Mouse (Mus musculus): ENCODE measurements around the gene Avl9.

The Avl9 gene

DNA sequence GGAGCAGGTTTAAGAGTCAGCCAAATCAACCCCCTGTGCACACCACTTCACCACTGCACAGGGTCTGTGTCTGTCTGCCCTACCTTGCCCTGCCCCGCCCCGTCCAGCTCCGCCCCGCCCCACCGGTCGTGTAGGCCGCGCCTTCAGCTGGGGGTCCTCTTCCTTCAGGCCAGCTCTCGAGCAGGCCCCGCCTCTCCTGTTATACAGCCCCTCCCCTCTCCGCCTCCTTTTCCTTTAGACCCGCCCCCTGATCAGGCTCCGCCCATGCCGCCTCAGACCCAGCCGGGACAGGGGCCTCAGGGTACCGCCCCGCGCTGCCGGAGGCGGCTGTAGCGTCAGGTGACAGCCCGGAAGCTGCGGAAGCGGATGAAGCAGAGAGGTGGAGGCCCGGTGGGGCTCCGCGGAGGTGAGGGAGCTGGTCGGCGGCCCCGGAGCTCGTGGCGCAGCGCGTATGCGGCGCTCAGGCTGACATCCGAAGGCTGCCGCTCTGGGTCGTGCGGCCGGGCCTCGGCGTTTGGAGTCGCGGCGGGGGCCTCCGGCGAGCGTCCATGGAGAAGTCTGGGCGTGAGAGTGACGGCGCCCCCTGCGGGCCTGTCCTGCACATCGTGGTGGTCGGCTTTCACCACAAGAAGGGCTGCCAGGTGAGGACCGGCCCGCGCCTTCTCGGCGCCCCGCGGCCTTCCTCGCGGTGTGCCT is at the start of gene Avl9:
Gene Avl9 (plus strand): TSS at position 326 of the 696 bp plus-strand sequence.
- DNase-seq (ENCODE audit: extremely low spot score), result peak; percentile 99

DNA sequence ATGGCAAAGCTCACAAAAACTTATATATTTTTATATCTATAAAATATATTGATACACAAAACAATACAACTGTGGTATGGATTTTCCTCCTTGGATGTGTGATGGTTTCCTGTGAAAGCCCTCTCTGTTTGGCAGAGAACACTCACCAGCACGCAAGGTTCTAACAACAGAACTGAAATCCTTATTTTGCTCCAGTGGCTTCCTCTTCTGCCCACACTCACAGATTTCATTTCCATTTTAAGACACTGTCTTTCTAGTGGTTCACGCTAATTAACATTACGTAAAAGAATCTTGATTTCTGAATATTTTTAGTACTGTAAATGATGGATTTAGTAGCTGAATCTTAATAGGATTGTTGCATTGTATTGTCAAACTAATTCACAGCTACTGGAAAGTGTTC is 26.5 kb upstream of the Avl9 start:
- no peak for DNase-seq (ENCODE audit: extremely low spot score)

- DNase-seq (ENCODE audit: extremely low spot score), result peak; percentile 77
Observed at GRCm38 (mm10) chr6:56691205-56691604, 23.5 kb upstream of the Avl9 start.

- no peak for DNase-seq (ENCODE audit: extremely low spot score)
Observed at GRCm38 (mm10) chr6:56692445-56692844, 22.3 kb upstream of the Avl9 start.

GRCm38 (mm10) chr6:56703931-56704900 is 10.5 kb upstream of the Avl9 start, which contains the start of gene Lsm5:
TSS of gene Lsm5 (minus strand) at chr6:56704710.
- peak; percentile 88 for DNase-seq (ENCODE audit: extremely low spot score)

- no peak for DNase-seq (ENCODE audit: extremely low spot score)
Observed at GRCm38 (mm10) chr6:56714186-56714573, 519 bp upstream of the Avl9 start.

GRCm38 (mm10) chr6:56715270-56715666 is 569 bp downstream of the Avl9 start:
- DNase-seq (ENCODE audit: extremely low spot score), result no peak

- no peak for DNase-seq (ENCODE audit: extremely low spot score)
Observed at GRCm38 (mm10) chr6:56719071-56719470, 4.4 kb downstream of the Avl9 start.

GRCm38 (mm10) chr6:56720877-56721276 is 6.2 kb downstream of the Avl9 start:
- no peak for DNase-seq (ENCODE audit: extremely low spot score)

DNA sequence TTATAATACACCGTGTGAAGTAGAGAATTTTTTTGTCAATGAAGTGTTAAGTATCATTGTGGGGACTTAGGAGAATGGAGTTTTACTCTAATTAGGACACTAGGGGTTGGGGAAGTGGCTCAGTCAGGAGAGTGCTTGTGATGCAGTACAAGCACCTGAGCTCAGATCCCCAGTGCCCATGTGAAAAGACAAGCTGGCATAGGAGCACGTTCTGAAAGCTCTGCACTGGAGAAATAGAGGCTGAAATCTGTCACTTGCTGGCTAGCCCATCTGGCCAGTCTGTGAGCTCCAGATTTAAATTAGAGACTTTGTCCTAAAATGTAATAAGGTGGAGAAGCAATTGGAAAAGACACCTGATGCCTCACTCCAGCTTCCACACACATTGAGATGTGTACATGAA is 17.8 kb downstream of the Avl9 start:
- DNase-seq (ENCODE audit: extremely low spot score), result no peak

DNA sequence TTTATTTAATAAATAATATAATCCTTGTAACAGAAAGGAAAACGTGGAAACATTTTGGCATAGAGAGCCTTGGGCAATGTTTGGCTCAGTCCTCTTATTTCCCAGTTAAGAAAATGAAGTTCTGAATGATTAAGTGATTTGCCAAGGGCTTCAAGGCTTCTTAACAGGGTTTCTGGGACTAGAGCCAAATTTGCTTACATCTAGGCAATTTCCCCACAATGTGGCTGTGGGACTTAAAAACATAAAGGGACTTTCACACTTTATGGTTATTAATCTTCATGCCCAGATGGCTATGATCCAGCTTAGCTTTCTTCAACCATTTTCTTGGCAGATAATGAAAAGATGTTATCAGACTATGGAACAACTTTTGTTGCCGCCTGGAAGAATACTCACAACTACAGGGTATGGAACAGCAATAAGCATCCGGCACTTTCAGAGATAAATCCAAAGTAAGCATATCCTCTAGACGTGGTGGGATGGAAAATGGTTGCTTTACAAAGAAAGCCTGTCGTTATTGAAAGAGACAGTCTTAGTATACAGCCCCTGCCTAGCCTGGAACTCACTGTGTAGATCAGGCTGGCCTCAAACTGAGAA is 31.3 kb downstream of the Avl9 start:
- no peak for DNase-seq (ENCODE audit: extremely low spot score)

- DNase-seq (ENCODE audit: extremely low spot score), result no peak
Observed at GRCm38 (mm10) chr6:56753719-56754118, 39.0 kb downstream of the Avl9 start.

- no peak for DNase-seq (ENCODE audit: extremely low spot score)
Observed at GRCm38 (mm10) chr6:56756117-56756516, 41.4 kb downstream of the Avl9 start.

DNA sequence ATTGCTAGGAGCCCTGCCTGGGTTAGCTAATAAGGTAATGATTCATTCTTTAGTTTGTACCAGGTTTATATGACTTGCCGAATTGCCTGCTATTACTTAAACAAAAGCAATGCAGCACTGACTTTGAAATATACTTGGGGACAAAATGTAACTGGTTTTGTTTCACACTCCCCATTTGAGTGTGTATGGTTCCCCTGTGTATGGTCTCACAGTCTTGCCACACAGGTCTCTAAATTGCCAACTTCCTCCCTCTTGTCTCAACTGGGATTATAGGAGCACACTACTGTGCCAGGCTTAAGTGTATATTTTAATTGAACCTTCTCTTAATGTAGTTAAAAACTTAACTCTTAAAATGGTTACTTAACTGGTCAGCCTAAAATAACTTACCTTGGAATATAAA is 44.6 kb downstream of the Avl9 start:
- DNase-seq (ENCODE audit: extremely low spot score), result no peak

DNA sequence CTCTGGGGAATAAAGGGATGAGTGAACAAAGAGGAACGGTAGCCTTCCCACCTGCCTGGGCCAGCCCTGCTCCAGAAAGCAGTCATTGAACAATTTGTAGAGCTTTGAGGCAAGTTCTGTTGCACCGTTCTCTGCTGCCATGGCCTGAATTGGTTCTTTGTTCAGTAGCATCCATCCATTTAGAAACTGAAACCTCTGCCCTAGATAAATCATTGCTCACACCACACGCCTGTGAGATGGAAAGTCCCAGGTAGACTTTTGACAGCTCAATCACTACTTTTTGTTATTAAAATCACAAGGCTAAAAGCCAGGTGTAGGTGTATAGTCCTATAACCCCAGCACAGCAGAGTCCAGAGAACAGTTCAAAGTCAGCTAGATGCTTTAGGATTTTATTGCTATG is 50.6 kb downstream of the Avl9 start:
- no peak for DNase-seq (ENCODE audit: extremely low spot score)

- no peak for DNase-seq (ENCODE audit: extremely low spot score)
Observed at GRCm38 (mm10) chr6:56765696-56766095, 51.0 kb downstream of the Avl9 start.

DNA sequence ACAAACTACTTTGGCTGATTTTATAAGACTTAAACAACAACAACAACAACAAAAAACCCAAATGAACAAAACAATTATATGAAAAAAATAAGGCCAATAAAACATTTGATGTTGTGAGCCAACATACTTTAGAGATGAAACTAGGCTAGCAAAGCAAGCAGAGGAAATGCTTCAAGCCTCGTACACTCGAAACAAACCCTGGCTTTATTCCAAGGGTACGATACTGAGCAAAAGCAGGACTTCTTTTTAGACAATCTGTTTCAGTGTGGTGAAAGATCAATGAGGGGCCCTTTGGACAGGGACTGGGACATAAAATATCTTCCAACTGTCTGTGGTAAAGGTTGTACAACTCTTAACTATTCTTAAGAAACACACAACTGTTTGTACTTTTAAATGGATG is 61.1 kb downstream of the Avl9 start:
- DNase-seq (ENCODE audit: extremely low spot score), result no peak

DNA sequence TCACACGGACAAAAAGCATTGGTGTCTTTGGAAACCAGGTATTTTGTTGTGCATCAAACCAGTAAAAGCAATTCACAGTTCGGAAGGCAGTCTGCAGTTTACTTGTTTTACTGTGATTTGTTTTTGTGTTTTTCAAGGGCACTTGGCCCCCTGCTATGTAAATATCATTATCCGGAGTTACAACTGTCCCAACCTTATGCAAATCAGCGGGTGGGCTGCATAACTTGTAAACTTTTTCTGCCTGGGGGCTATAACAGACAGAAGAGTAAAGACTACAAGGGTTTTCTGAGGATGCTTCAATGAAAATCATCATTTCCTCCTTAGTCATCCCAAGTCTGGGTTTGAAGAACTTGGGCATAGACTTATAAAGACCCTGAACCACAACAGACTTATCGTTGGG is 64.9 kb downstream of the Avl9 start:
- no peak for DNase-seq (ENCODE audit: extremely low spot score)

DNA sequence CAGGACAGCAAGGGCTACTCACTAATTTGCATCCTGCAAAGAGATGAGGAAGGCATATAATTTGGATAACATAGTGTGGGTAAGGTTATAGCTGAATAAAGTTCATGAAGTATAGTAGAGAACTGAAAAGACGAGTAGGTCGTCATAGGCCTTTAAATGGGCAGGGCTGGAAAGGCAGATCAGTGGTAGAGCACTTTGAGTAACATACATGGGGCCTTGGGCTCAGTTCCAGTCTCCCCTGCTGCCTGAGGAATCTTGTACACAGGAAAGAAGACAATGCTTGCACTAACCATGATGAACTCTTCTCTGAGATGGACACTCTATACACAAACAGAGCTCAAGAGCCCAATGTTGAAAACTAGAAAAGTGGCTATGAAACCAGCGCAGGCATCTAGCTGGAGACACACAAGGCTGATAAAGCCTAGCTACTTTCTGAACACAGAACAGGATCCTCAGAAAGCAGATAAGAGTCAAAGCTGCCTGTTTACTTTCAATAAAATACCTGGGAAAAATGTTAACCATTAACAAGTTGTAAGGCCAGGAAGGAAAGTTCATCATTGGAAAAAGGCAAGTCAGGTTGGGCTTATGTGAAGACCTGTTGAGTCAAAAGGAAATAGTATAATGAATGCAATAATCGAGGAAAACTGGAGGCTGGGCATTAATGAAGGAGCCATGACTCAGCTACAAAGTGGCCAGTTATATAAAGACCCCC is 69.0 kb downstream of the Avl9 start:
- no peak for DNase-seq (ENCODE audit: extremely low spot score)

GRCm38 (mm10) chr6:56785068-56785467 is 70.4 kb downstream of the Avl9 start:
- DNase-seq (ENCODE audit: extremely low spot score), result no peak

DNA sequence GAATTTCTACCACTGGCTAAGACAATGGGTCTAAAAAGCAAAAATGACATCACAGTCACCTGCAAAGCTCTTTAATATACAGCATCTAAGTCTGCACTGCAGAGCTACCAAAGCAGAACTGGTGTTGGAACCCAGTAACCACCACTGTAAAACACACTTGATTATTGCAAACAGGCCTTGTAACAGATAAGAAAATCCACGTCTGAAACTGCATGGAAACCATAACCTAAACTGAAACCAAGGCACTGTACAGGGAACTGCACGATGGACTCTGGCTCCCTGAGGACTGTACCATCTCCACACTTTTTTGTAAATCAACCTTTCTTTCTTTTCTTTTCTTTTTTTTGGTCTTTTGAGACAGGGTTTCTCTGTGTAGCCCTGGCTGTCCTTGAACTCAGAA is 73.0 kb downstream of the Avl9 start:
- no peak for DNase-seq (ENCODE audit: extremely low spot score)

- DNase-seq (ENCODE audit: extremely low spot score), result no peak
Observed at GRCm38 (mm10) chr6:56789336-56789735, 74.6 kb downstream of the Avl9 start.
